Mouse (Mus musculus) common myeloid progenitor, adult 5-6 weeks (primary cell): ENCODE measurements around the gene Slc5a11. TPM values are rescaled to one million over a fixed set of nuclear protein-coding genes. Genes with fewer than 3 reads are reported as not detected.
A peak's percentile ranks its signal among the peaks of the same experiment; 100 is the strongest.

Experiments
- ATAC-seq: replicated peaks from 2 replicates; pipeline ENCODE4 v1.8.0; 2016; ENCODE audit warnings: low read depth, mild to moderate bottlenecking, moderate TSS enrichment, inconsistent platforms; ENCODE audit not compliant: poor library complexity, severe bottlenecking
- total RNA-seq: library from RNA; stranded (forward); fragments of 200-1000, 187-1606 nt; gene quantifications from 2 replicates; pipeline ENCODE4 v1.2.3, GENCODE M21; 2017

Slc5a11 gene
- total RNA-seq, 1 experiment from 2014 or later, result 0.46 TPM

- ATAC-seq, result no peak
Observed at GRCm38 (mm10) chr7:123258103-123258502, 43.5 kb downstream of the Slc5a11 start.

DNA sequence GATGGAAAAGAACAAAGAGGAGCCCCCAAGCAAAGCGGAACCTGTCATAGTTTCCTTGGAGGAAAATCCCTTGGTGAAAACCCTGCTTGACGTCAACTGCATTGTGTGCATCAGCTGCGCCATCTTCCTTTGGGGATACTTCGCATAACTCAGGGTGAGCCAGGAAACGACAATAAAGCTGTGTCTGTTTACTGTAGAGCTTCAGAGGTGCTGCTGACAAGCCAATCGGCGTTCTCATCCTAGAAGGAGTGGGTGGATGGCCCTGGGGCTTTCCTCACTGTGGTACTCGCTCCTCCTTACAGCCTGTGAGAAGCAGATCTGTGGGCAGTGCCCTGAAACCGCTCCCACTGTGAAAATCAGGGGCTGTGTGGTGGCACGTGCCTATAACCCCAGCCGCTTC, 58.5 kb downstream of the Slc5a11 start:
- no peak for ATAC-seq

DNA sequence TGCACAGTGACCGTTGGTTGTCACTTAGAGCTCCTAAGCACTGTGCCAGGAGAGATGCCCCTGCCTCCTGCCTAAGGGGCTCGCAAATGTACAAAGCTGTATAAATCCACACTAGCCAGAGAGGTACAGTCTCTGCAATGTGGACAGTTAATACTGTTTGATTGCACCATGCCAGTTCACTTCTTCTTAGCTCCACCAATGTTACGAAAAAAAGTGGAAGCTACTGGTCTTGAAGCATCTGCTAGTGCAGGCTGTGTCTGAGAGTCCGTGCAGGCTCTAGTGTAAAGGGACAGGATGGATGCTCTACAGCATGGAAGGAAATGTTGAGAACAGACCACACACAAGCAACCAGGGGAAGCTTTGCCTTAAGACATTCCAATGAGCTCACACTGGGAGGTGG, 62.0 kb downstream of the Slc5a11 start:
- no peak for ATAC-seq

DNA sequence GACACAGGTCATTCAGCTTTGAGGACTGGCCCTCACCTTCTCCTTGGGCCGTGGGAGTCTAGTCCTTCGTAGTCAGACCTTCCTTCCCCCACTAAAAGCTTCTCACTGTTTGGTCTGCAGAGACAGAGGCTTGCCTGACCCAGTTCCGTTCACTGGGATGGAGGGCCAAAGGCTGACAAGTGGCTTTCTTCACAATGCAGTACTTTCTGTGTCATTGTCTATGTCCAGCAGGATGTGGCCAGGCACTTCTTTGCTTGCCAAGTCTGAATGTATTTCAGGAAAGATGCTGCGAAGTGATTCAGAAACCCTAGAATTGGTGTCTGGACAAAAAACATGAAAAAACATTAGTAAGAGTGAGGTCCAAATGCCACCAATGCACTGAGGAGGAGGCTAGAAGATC, 65.2 kb downstream of the Slc5a11 start:
- no peak for ATAC-seq

GRCm38 (mm10) chr7:123283826-123284225, 69.2 kb downstream of the Slc5a11 start:
- no peak for ATAC-seq

- no peak for ATAC-seq
Observed at GRCm38 (mm10) chr7:123285896-123286295, 71.3 kb downstream of the Slc5a11 start.

DNA sequence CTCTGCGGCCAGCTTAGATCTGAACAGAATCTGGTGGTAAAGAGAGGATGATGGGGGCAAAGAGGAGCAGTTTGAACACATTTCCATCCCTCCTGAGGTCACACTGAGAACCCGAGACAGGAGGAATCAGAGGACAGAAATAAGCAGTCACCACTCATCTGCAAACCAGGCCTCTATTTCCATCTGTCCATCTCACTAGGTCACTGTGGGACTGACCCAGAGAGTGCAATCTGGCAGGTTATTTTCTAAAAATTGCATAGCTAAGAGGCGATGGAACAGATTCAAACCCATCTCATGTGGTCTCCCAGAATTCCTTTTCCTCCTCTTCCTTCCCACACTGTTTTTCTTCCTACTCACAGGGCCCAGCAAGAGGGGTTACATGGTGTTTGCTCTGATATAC, 73.3 kb downstream of the Slc5a11 start:
- ATAC-seq, result no peak

DNA sequence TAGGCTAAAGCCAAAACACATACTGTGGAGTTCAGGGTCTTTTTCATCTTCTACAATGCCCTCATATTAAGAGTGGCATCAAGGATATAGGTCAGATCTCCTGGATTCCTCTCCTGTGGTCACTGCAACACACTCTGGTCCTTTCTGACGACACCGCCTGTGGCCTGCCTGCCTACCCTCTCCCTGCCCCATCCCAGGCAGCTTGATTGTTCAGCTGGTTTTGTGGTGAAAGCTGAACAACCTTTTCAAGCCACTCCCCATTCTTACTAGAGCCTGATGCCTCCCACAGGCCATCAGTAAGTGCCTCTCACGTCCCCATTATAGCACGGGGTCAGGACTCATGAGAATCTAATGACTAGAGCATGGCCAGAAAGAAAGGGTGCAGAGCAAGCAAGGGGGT, 74.6 kb downstream of the Slc5a11 start:
- no peak for ATAC-seq

DNA sequence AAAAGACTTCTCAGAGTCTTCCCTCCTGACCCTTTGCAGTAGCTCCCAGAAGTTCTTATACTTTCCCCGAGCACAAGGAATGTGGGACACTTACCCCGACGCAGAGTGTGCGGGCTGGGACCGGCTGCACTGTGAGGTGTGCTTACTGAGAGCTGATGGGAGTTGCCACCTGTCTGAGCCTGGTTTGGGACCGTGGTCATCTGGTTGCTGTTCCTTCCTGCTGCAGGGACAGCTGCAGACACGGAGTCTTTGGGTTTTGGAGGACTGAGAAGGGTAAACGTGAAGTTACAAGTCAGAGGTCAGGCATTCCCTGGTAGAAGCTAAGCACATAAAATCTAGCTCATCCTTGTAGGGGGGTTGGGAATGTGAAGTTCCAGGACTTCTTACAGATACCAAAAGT, 77.4 kb downstream of the Slc5a11 start:
- no peak for ATAC-seq

GRCm38 (mm10) chr7:123293898-123294297, 79.3 kb downstream of the Slc5a11 start:
- ATAC-seq, result no peak

GRCm38 (mm10) chr7:123295423-123295822, 80.8 kb downstream of the Slc5a11 start:
- ATAC-seq, result no peak

DNA sequence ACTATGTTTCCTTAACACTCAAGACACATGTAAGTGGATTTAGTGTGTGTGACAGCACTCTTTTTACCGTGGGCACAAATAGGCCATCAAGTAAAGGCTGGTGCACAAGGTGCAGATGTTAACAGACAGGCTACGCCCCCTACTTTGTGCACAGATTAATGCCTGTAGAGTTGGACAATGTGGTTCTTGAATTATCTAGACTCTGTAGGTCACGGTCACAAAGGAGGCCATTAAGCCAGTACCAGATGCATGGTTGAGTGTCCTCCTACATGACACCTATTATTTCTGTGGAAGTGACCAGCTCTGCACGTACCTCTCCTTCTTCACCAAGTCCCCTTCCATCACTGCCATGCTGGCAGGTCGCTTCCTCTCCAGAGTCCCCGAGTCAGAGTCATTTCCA, 81.5 kb downstream of the Slc5a11 start:
- no peak for ATAC-seq

DNA sequence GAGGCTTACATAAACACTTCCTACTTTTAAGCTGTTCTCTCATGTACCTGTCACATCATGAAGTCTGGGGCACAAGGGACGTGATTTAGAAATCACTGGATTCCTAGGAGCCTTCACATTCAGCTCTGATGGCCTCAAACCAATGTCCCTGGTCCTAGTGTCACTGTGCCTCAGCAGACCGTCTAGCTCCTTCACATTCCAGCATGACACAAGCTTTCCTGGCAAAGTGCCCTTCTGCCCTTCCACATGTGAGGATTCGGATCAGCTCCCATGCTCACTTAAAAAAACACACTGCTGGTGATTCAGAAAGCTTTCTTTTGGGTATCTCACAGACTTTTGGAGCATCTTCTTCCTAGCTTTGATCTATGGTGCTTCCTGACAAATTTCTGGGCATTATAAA, 83.6 kb downstream of the Slc5a11 start:
- ATAC-seq, result no peak

- ATAC-seq, result 0 out of 2 replicates have a peak, but pooled peaks have one; percentile 32
Observed at GRCm38 (mm10) chr7:123300258-123300657, 85.7 kb downstream of the Slc5a11 start.

GRCm38 (mm10) chr7:123305397-123305796, 90.8 kb downstream of the Slc5a11 start:
- ATAC-seq, result no peak

- ATAC-seq, result no peak
Observed at GRCm38 (mm10) chr7:123307236-123307635, 92.7 kb downstream of the Slc5a11 start.

- no peak for ATAC-seq
Observed at GRCm38 (mm10) chr7:123307887-123308558, 93.4 kb downstream of the Slc5a11 start.

DNA sequence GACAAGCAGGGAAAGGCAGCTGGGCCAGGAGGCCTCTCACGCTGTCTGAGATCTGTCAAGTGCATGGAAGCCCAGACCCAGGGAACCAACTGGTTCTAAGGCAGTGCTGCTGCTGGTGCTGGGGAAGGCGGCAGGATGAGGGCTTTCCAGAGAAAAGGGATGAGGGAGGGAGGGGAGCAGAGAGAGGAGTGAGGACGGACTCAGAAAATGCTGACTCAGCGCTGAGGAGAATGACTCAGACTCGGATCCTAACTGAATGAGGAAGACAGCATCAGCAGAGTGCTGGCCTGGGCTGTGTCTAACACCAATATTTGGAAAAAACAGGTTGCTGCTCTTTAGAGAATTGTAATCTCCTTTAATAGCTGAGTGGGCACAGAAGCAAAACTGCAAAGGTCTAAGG, 97.3 kb downstream of the Slc5a11 start:
- no peak for ATAC-seq

- no peak for ATAC-seq
Observed at GRCm38 (mm10) chr7:123312738-123313137, 98.2 kb downstream of the Slc5a11 start.

DNA sequence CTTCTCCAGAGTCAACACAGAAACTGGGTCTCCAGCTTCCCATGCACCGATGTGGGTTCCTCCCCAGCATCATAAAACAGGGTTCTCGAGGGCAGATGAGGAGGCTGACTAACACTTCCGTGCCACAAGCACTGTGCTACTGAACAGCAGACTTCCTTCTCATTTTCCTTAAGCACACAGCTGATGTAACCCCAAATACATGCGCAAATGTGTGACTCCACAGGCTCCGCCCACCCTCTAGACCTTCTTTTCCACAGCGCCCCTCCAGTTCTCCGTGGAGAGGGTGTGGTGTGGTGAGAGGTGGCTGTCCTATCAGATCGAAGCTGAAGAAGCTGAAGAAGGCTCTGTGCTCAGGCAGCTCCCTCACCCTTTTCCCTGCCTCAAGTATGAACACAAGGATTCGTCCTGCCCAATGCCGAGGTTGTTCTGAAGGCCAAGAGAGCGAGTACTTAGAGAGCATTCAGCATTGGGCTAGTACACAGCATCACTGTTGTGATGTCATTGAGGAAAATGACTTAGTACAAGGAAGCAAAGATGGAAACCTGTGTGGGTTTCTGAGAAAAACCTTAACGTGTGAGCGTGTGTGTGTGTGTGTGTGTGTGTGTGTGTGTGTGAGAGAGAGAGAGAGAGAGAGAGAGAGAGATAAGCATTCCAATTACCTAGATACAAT, 108.0 kb downstream of the Slc5a11 start:
- ATAC-seq, result peak; percentile 96
